Mouse (Mus musculus) stomach, postnatal 0 days (tissue): Measurements from ENCODE around the gene Abca13.

ENCODE experiments used
- CTCF ChIP-seq: IDR thresholded peaks from 2 replicates; pipeline ENCODE4 v1.5.1; 2016; ENCODE audit warnings: antibody characterized with exemption, low read depth, mild to moderate bottlenecking, moderate library complexity
- EP300 ChIP-seq: optimal IDR thresholded peaks from 2 replicates; pipeline ENCODE3; 2016; ENCODE audit warnings: antibody characterized with exemption

- no peak for TF ChIP-seq CTCF
- no peak for TF ChIP-seq EP300
These were observed 244.9 kb downstream of the Abca13 start for GRCm38 (mm10) chr11:9436617-9437016.
